Mouse (Mus musculus): ENCODE measurements around the gene Dyrk3.

Gene Dyrk3

GRCm38 (mm10) chr1:131079762-131080161 is 58.4 kb downstream of the Dyrk3 start:
- DNase-seq, result no peak

- no peak for DNase-seq
These were observed 59.3 kb downstream of the Dyrk3 start for GRCm38 (mm10) chr1:131078761-131079330.

All from kidney, adult 18-20 months (tissue).